Mouse (Mus musculus): ENCODE measurements around the gene Slc24a2. TPM values are rescaled to one million over a fixed set of nuclear protein-coding genes. Genes with fewer than 3 reads are reported as not detected.
A peak's percentile ranks its signal among the peaks of the same experiment; 100 is the strongest.

Slc24a2 gene
- polyA plus RNA-seq (2015; fragmentation: Nextera tagmentation; extraction: Ambion mirVana): 3.2 and 3.9 TPM in 2 replicates

DNA sequence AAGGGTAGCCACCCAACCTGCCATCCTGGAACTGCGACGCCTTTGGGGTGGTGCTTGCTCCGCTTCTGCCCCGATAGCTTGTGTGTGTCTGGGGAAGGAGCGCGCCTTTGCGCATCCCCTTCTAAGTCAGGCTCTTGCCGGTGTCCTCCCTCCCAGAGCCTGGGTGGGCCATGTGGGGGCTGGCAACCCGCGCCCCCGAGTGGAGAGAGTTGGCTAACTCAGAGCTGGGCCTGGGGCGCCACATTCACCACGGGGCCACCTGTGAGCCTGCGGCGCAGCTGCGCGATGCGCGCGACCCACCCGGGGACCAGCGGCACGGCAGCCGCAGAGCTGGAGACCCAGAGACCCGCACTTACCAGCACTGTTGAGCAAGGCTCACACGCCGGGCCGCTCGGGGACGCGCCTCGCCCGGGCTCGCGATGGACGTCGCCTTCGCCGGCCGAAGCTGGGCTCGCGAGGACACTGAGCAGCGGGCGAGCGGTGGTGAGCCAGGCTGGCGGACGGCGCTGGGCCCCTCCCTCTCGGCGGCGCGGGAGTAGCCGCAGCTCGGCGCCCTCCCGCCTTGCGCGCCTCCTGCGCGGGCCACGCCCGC lies at the start of gene Slc24a2:
Gene Slc24a2 (minus strand): TSS at position 518 of the 592 bp plus-strand sequence.
- WGBS: under 1% methylated on average over 59 of the region's 62 CpGs
- 0 out of 2 replicates have a peak, but pooled peaks cover 2% of the 10 kb centered on the region for H3K27me3 ChIP-seq (replicated peaks)
- peak within 1 kb of the TSS; percentile 78 for H3K27ac ChIP-seq
- peak within 1 kb of the TSS; percentile 62 for H3K4me3 ChIP-seq
- H3K9me3 ChIP-seq: no peaks in the 10 kb centered on the region
- H3K4me2 ChIP-seq: peak within 1 kb of the TSS; percentile 78
- peak; percentile 96 for ATAC-seq (replicated peaks)
- H3K9ac ChIP-seq: peak within 1 kb of the TSS; percentile 54
- H3K4me1 ChIP-seq: peaks cover 11% of the 10 kb centered on the region
- no peaks in the 10 kb centered on the region for H3K36me3 ChIP-seq (replicated peaks)

DNA sequence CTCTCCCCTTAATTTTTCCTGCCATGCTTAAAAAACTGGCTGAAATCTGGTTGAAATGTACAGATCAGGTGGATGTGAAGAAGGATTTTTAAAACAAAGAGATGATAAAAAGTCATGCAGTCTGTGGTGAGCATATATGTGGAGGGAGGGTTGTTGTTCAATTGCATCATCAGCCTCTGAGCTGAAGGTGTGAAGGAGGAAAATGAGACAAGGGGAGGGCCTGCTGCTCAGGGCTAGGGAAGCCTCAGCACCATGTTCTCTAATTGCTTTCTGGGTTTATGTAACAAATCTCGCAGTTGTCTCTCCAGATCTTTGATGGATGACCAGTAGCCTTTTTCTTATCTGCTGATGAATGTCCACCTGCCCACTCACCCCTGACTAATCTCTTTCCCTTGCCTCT lies 44.5 kb upstream of the Slc24a2 start:
- Histone ChIP-seq H3K4me2 (no peak overlapping the region), H3K4me1 (no peaks in the 10 kb centered on the region), H3K9ac (no peak overlapping the region), H3K9me3 (no peaks in the 10 kb centered on the region), H3K36me3 (replicated peaks) (no peaks in the 10 kb centered on the region), H3K4me3 (no peak overlapping the region), H3K27me3 (replicated peaks) (no peaks in the 10 kb centered on the region), H3K27ac (no peak overlapping the region)
- no peak for ATAC-seq (replicated peaks)
- 28% methylated on average over 1 of the region's 1 CpGs for WGBS

DNA sequence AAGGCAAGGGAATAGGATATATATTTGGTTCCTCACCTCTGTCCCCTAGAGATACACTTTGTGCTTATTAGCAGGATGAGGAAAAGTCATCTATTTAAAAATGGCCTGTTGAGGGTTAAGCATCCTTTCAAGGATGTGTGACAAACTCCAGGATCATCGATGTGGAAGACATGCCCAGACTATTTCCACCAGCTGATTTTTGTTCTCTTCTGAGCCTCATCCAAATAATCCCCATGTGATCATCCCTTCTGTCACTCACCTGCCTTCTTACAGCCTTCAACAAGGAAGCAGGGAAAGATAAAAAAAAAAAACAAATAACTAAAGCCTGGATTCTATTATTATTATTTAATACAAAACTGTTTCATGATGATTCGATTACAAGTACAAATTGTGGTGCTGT lies 44.0 kb upstream of the Slc24a2 start:
- WGBS: 61% methylated on average over 2 of the region's 2 CpGs
- no peak overlapping the region for H3K4me3 ChIP-seq
- ATAC-seq (replicated peaks): no peak
- H3K9me3 ChIP-seq: no peaks in the 10 kb centered on the region
- H3K27me3 ChIP-seq (replicated peaks): no peaks in the 10 kb centered on the region
- no peaks in the 10 kb centered on the region for H3K4me1 ChIP-seq
- H3K4me2 ChIP-seq: no peak overlapping the region
- H3K27ac ChIP-seq: no peak overlapping the region
- no peaks in the 10 kb centered on the region for H3K36me3 ChIP-seq (replicated peaks)
- H3K9ac ChIP-seq: no peak overlapping the region

DNA sequence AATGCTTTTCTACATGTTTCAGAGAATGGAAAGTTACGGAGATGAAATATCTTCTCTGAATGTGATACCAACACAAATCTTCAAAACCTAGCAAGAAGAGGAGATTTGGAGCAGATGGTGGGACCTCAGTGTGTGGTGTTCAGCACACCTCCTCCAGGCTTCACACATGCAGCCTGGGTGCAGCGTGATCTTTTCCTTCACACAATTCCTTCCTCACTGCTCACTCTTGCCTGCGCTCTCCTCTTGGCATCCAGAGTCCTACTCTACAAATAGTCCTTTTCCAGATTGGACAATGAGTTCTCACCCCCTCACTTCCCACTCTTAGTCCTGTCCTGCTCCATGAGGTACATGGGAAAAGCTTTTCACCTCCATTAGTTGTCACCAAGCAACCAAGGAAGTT lies 43.2 kb upstream of the Slc24a2 start:
- Histone ChIP-seq H3K4me2 (no peak overlapping the region), H3K9me3 (no peaks in the 10 kb centered on the region), H3K36me3 (replicated peaks) (no peaks in the 10 kb centered on the region), H3K4me1 (no peaks in the 10 kb centered on the region), H3K9ac (no peak overlapping the region), H3K4me3 (no peak overlapping the region), H3K27ac (no peak overlapping the region), H3K27me3 (replicated peaks) (no peaks in the 10 kb centered on the region)
- no peak for ATAC-seq (replicated peaks)
- 100% methylated on average over 3 of the region's 3 CpGs for WGBS

DNA sequence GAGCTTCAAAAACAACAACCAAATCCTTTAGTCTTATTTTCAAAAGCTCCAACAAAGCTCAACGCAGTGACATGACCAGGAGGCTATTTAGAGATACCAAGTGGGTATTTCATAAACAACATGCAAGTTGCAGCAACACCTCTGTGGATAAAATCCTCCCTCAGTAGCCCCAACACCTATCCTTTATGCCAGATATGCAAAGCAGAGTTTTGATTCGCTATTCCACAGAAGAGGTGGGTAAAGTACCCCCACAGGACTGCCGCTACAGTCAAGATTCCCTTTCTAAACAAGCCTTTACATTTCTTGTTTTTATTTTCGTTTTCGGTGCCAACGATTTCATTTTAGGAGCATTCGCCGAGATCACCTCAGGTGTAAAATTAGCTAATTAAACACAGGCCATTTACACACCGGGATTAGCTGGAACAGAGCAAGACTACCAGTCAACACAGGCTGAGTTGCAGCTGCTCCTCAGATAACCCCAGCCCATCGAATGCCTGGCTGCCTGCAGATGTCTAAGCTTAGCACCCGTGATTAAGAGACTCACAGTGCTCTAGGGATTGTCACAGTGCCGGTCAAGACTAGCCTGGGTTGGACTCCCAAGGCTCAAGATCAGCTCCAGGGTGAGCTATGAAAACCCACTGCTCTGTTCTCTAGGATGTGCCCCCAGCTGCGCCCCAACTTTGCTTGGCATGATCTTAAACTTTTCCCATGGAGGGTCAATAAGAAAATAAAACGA lies 885 bp downstream of the Slc24a2 start:
- Histone ChIP-seq H3K4me2 (peak overlapping the region; percentile 78), H3K36me3 (replicated peaks) (no peaks in the 10 kb centered on the region), H3K4me3 (peak overlapping the region; percentile 62), H3K9ac (peak overlapping the region; percentile 54), H3K4me1 (peaks cover 15% of the 10 kb centered on the region), H3K9me3 (no peaks in the 10 kb centered on the region), H3K27me3 (replicated peaks) (0 out of 2 replicates have a peak, but pooled peaks cover 2% of the 10 kb centered on the region), H3K27ac (peak overlapping the region; percentile 78)
- peak; percentile 83 for ATAC-seq (replicated peaks)
- 9% methylated on average over 14 of the region's 14 CpGs for WGBS

DNA sequence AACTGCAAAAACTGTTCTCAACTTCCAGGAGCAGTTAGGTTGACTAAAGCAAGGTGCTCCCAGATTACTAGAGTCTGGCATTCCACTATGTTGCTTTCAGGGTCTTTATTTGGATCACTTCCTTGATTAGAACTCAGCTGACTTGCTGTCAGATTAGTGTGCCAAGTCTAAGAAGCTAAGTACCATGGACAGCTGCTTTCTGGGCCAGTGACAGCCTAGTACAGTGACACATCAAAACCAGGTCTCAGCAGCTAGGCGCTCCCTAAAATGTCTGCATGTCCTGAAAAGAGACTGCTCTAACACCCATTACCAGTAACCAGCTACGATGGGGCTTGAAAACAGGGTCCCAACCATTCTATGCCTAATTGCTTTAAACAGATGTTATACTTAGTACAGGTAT lies 8.7 kb downstream of the Slc24a2 start:
- H3K36me3 ChIP-seq (replicated peaks): no peaks in the 10 kb centered on the region
- no peak overlapping the region for H3K4me3 ChIP-seq
- peaks cover 7% of the 10 kb centered on the region; the same call in 1 of the 2 replicates for H3K4me1 ChIP-seq
- H3K27me3 ChIP-seq (replicated peaks): no peaks in the 10 kb centered on the region
- no peak for ATAC-seq (replicated peaks)
- no peak overlapping the region for H3K9ac ChIP-seq
- 63% methylated on average over 2 of the region's 2 CpGs for WGBS
- no peaks in the 10 kb centered on the region for H3K9me3 ChIP-seq
- no peak overlapping the region for H3K27ac ChIP-seq
- H3K4me2 ChIP-seq: no peak overlapping the region

DNA sequence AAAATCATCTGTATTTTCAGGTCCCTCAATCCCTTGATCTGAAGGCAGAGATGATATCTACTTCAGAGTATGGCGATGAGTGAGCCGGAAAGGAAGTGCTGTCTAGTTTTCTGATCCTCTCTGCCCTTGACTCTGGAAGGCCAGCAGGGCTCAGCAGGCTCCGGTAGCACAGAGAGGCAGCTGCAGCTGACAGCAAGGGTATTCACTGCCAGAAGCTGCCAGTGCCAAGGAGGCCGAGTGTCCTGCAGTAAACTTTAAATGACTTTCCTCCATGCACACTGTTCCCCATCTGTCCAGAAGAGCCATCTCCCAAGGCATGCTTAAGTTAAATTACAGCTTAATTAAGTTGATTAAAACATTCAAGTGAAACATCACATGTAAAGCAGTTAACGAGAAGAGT lies 12.1 kb downstream of the Slc24a2 start:
- H3K36me3 ChIP-seq (replicated peaks): no peaks in the 10 kb centered on the region
- no peak overlapping the region for H3K4me3 ChIP-seq
- H3K4me1 ChIP-seq: no peaks in the 10 kb centered on the region
- no peaks in the 10 kb centered on the region for H3K9me3 ChIP-seq
- no peaks in the 10 kb centered on the region for H3K27me3 ChIP-seq (replicated peaks)
- 67% methylated on average over 5 of the region's 5 CpGs for WGBS
- no peak overlapping the region for H3K27ac ChIP-seq
- no peak for ATAC-seq (replicated peaks)
- no peak overlapping the region for H3K9ac ChIP-seq
- H3K4me2 ChIP-seq: no peak overlapping the region

DNA sequence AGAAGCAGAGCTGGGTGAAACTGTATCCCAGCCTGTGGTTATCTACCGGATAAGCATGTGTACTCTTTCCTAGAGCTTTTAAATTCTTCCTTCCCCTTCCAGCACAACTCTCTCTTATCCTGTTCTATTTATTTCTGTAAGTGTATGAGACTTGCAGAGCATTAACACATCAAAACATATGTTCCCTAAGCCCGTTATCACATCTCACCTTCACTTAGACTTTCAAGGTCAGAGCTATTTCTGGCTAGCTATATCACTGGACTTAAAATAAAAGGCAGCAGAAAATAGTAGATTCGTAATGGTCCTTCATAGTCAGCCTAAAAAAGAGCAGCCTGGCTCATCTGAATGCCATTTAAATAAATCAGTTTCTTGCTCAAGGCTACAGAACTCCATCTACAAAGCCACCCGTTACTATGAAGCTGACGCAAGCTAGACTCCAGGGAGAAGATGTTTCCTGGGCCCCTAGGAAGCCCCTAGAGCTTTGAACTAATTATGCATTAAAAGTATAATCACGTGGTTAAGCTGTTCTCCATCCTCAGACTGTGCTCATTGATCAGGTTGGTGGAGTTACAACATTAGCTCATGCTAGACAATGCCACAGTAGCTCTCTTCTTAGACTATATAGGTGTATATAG lies 18.8 kb downstream of the Slc24a2 start:
- H3K27me3 ChIP-seq (replicated peaks): no peaks in the 10 kb centered on the region
- H3K4me2 ChIP-seq: no peak overlapping the region; the same call in 1 of the 2 replicates
- no peak overlapping the region for H3K9ac ChIP-seq
- no peaks in the 10 kb centered on the region for H3K9me3 ChIP-seq
- peak; percentile 78 for ATAC-seq (replicated peaks)
- H3K27ac ChIP-seq: peak overlapping the region; percentile 74
- H3K36me3 ChIP-seq (replicated peaks): no peaks in the 10 kb centered on the region
- 40% methylated on average over 6 of the region's 6 CpGs for WGBS
- H3K4me1 ChIP-seq: peaks cover 12% of the 10 kb centered on the region
- no peak overlapping the region for H3K4me3 ChIP-seq

DNA sequence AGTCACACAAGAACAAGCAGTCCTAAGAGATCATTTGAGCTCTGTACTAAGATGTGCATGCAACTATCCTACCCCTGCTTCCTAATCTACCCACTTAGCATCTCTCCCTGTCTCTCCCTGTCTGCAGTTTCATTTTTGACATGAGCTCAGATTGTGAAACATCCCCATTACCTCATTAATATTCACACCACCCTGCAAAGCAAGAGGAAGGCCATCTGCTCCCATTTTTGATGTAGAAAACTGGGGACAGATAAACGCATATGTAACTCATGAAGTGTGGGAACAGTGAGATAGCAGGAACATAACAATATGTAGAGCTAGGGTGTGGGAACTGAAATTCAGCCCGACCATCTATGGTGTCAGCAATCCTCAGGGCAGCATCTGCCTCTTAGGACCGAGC lies 19.7 kb downstream of the Slc24a2 start:
- no peak overlapping the region for H3K9ac ChIP-seq
- H3K27me3 ChIP-seq (replicated peaks): no peaks in the 10 kb centered on the region
- WGBS: 59% methylated on average over 3 of the region's 3 CpGs
- H3K9me3 ChIP-seq: no peaks in the 10 kb centered on the region
- peak; percentile 51 for ATAC-seq (replicated peaks)
- H3K36me3 ChIP-seq (replicated peaks): no peaks in the 10 kb centered on the region
- peaks cover 12% of the 10 kb centered on the region for H3K4me1 ChIP-seq
- no peak overlapping the region for H3K4me3 ChIP-seq
- no peak overlapping the region for H3K4me2 ChIP-seq
- peak overlapping the region; percentile 74 for H3K27ac ChIP-seq

DNA sequence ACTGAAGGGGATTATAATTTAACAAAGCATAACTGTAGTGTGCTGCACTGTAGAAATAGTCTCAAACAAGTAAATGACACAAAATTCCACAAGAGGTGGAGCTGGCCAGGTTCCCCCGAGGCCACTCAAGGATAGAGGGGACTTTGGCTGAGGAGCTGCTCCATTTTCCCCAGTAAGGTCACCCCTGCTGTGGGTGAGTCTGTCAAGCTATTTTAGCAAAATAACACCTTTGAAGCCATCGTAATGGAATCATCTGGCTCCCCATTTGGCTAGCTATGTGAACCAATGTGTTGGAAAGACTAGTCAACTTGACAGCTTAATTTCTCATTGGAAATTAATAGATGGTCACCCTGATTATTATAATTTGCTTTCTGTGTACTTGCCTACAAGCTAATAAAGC lies 28.2 kb downstream of the Slc24a2 start:
- Histone ChIP-seq H3K27ac (no peak overlapping the region), H3K4me1 (no peaks in the 10 kb centered on the region), H3K9me3 (no peaks in the 10 kb centered on the region), H3K4me2 (no peak overlapping the region), H3K27me3 (replicated peaks) (no peaks in the 10 kb centered on the region), H3K36me3 (replicated peaks) (no peaks in the 10 kb centered on the region), H3K4me3 (no peak overlapping the region), H3K9ac (no peak overlapping the region)
- no peak for ATAC-seq (replicated peaks)
- 78% methylated on average over 2 of the region's 2 CpGs for WGBS

DNA sequence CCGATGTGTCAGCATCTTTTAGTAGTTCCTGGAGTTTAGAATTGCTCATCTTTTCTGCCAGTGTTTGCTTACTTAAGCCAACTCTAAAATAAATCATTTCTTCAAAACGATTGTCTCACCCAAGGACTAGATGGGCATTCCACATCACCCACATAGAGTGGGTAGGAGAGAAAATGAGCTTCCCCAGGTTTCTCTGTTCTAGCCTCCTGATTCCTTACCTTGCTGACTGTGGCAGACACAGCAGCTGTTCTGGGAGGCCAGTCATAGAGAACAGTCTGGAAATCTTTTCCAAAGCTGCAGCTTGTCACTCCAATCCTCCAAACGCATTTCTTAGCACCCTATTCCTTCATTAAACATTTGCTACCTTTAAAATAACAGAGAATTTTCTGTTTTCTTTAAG lies 29.0 kb downstream of the Slc24a2 start:
- Histone ChIP-seq H3K36me3 (replicated peaks) (no peaks in the 10 kb centered on the region), H3K27me3 (replicated peaks) (no peaks in the 10 kb centered on the region), H3K27ac (no peak overlapping the region), H3K4me1 (no peaks in the 10 kb centered on the region), H3K9ac (no peak overlapping the region), H3K4me3 (no peak overlapping the region), H3K9me3 (no peaks in the 10 kb centered on the region), H3K4me2 (no peak overlapping the region)
- ATAC-seq (replicated peaks): no peak
- 89% methylated on average over 3 of the region's 3 CpGs for WGBS

DNA sequence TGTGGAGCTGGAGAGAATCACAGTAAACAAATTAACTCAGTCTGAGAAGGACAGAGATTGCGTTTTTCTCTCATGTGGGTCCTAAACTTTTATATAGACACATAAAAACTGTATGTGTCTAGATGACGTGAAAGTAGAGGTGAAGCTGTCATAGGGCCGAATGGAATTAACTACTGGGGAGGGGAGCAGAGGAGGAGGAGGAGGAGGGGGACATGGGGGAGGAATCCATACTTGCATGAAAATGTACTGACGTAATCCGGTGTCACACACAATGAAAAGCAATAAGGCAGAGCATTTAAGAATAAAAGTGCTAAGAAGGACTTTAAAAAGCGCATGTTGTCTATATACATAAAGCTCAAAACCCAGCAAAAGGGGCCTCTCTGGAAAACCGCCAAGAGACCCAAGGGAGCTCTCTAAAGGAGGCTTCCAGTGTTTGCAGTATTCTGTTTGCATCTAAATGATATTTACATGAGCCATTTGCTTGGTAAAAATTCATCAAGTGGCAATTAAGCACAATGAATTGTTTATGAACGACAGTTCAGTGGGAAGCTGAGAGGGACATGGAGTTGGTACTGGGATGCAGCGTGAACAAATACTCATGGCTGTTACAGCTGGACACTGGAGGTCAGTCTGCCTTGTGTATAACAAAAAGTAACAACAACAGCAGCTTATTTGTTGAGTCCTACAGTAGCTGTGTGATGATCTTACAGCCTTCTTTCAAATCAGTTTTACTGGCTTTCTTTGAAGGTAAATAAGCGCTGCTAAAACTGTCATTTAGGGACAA lies 45.9 kb downstream of the Slc24a2 start:
- Histone ChIP-seq H3K4me2 (no peak overlapping the region), H3K4me1 (peaks cover 11% of the 10 kb centered on the region; the same call in 1 of the 2 replicates), H3K9ac (no peak overlapping the region), H3K9me3 (no peaks in the 10 kb centered on the region), H3K4me3 (no peak overlapping the region), H3K36me3 (replicated peaks) (no peaks in the 10 kb centered on the region), H3K27me3 (replicated peaks) (no peaks in the 10 kb centered on the region), H3K27ac (no peak overlapping the region)
- 0 out of 2 replicates have a peak, but pooled peaks have one; percentile 24 for ATAC-seq (replicated peaks)
- WGBS: 46% methylated on average over 10 of the region's 10 CpGs
